Mouse (Mus musculus) erythroblast, embryonic 14.5 days (primary cell): ENCODE measurements around the gene Hectd4.

Source experiments
- GATA1 ChIP-seq: IDR thresholded peaks from 2 replicates; pipeline ENCODE4 v1.6.1; 2012; ENCODE audit warnings: low read length, inconsistent platforms, mixed read lengths
- TAL1 ChIP-seq: IDR thresholded peaks from 3 replicates; pipeline ENCODE4 v1.6.1; 2012; ENCODE audit warnings: low read length, inconsistent platforms, mixed read lengths

GRCm38 (mm10) chr5:121249693-121250092, 29.7 kb downstream of the Hectd4 start:
- TF ChIP-seq GATA1 (no peak), TAL1 (no peak)
